Mouse (Mus musculus) midbrain, embryonic 14.5 days (tissue): ENCODE measurements around the gene Gpatch8. TPM values are rescaled to one million over a fixed set of nuclear protein-coding genes. Genes with fewer than 3 reads are reported as not detected.

Experiments
- ATAC-seq: fragments of 200-750 bp; cut with Nextera tagmentation; 2 replicates; pipeline ENCODE4 v1.8.0; 2017; ENCODE audit warnings: moderate number of reproducible peaks, moderate library complexity; ENCODE audit not compliant: low FRiP score, low TSS enrichment
- DNase-seq: peaks from one replicate; pipeline ENCODE4 v3.0.0-alpha.2; 2015
- H3K27ac ChIP-seq: fragments of 300-500 bp; sonication (generic); replicated peaks from 2 replicates; pipeline ENCODE4 v1.5.1; 2014; ENCODE audit warnings: mild to moderate bottlenecking, low read depth, low read length, moderate library complexity
- H3K27me3 ChIP-seq: fragments of 300-500 bp; sonication (generic); 2 replicates; pipeline ENCODE4 v1.6.1; 2014; ENCODE audit warnings: low read length, control low read depth, mixed read lengths; ENCODE audit not compliant: control insufficient read depth, insufficient read depth
- H3K36me3 ChIP-seq: fragments of 300-500 bp; sonication (generic); 2 replicates; pipeline ENCODE4 v1.6.1; 2014; ENCODE audit warnings: low read length, control low read depth; ENCODE audit not compliant: control insufficient read depth, insufficient read depth
- H3K4me1 ChIP-seq: fragments of 300-500 bp; sonication (generic); 2 replicates; pipeline ENCODE4 v1.6.1; 2014; ENCODE audit warnings: mild to moderate bottlenecking, antibody characterized with exemption, low read length, control low read depth; ENCODE audit not compliant: control insufficient read depth, insufficient read depth
- H3K4me2 ChIP-seq: fragments of 300-500 bp; sonication (generic); 2 replicates; pipeline ENCODE4 v1.6.1; 2014; ENCODE audit warnings: mild to moderate bottlenecking, low read length, moderate library complexity
- H3K4me3 ChIP-seq: fragments of 300-500 bp; sonication (generic); replicated peaks from 2 replicates; pipeline ENCODE4 v1.5.1; 2014; ENCODE audit warnings: low read depth, low read length
- H3K9ac ChIP-seq: fragments of 300-500 bp; sonication (generic); replicated peaks from 2 replicates; pipeline ENCODE4 v1.6.1; 2014; ENCODE audit warnings: mild to moderate bottlenecking, low read length, moderate library complexity
- H3K9me3 ChIP-seq: fragments of 300-500 bp; sonication (generic); 2 replicates; pipeline ENCODE4 v1.6.1; 2016; ENCODE audit warnings: low read length, control low read depth, mixed read lengths; ENCODE audit not compliant: control insufficient read depth
- WGBS: fragments of 180-500 bp; shearing (Covaris S2); extraction: QIAGEN DNeasy Blood & Tissue Kit; methylation state at CpG from one replicate; pipeline ENCODE4 v1.1.7; 2014; 5-methylcytosine and 5-hydroxymethylcytosine counted together
- polyA plus RNA-seq: library from polyadenylated mRNA; unstranded; fragments of >200 nt; fragmentation: Nextera tagmentation; extraction: Ambion mirVana; gene quantifications from 2 replicates; pipeline ENCODE4 v1.2.1, GENCODE M21; 2014

The Gpatch8 gene
- polyA plus RNA-seq, 1 experiment from 2014 or later, result 58.4 TPM

GRCm38 (mm10) chr11:102460541-102460940 is 95.7 kb downstream of the Gpatch8 start:
- Histone ChIP-seq H3K27ac (no peak overlapping the region), H3K4me2 (no peak overlapping the region), H3K36me3 (no peaks in the 10 kb centered on the region), H3K4me1 (peaks cover 2% of the 10 kb centered on the region; the same call in 1 of the 2 replicates), H3K9me3 (no peaks in the 10 kb centered on the region), H3K27me3 (peaks cover 8% of the 10 kb centered on the region; the same call in 1 of the 2 replicates), H3K9ac (no peak overlapping the region), H3K4me3 (no peak overlapping the region)
- whole genome bisulfite sequencing, result 57% methylated on average over 16 of the region's 16 CpGs
- ATAC-seq (no peak), DNase-seq (no peak)

- H3K27ac ChIP-seq, result no peak overlapping the region; the same call in 1 of the 2 replicates
- ATAC-seq (peak; percentile 87), DNase-seq (peak; percentile 90)
- H3K4me1 ChIP-seq, result peaks cover 5% of the 10 kb centered on the region; the same call in 1 of the 2 replicates
- H3K9me3 ChIP-seq, result no peaks in the 10 kb centered on the region
- H3K4me2 ChIP-seq, result peak overlapping the region; percentile 68
- under 1% methylated on average over 40 of the region's 40 CpGs for WGBS
- H3K9ac ChIP-seq, result peak overlapping the region; percentile 48
- peaks cover 8% of the 10 kb centered on the region; the same call in 1 of the 2 replicates for H3K27me3 ChIP-seq
- H3K36me3 ChIP-seq, result no peaks in the 10 kb centered on the region
- peak overlapping the region; percentile 43 for H3K4me3 ChIP-seq
Measured at GRCm38 (mm10) chr11:102455740-102456396, 100.3 kb downstream of the Gpatch8 start.

GRCm38 (mm10) chr11:102453131-102453530 is 103.1 kb downstream of the Gpatch8 start:
- H3K9me3 ChIP-seq, result no peaks in the 10 kb centered on the region
- DNase-seq, result no peak
- no peak overlapping the region for H3K4me2 ChIP-seq
- no peak overlapping the region for H3K27ac ChIP-seq
- H3K4me1 ChIP-seq, result peaks cover 5% of the 10 kb centered on the region
- no peak for ATAC-seq
- no peaks in the 10 kb centered on the region for H3K36me3 ChIP-seq
- H3K27me3 ChIP-seq, result peaks cover 8% of the 10 kb centered on the region; the same call in 1 of the 2 replicates
- H3K9ac ChIP-seq, result no peak overlapping the region
- no peak overlapping the region for H3K4me3 ChIP-seq
- 18% methylated on average over 10 of the region's 10 CpGs for WGBS

- DNase-seq, result no peak
- WGBS, result 38% methylated on average over 17 of the region's 17 CpGs
Measured at GRCm38 (mm10) chr11:102449043-102450008, 106.9 kb downstream of the Gpatch8 start.

GRCm38 (mm10) chr11:102448327-102448726 is 107.9 kb downstream of the Gpatch8 start:
- Histone ChIP-seq H3K4me1 (peaks cover 30% of the 10 kb centered on the region), H3K27me3 (no peaks in the 10 kb centered on the region), H3K9me3 (no peaks in the 10 kb centered on the region), H3K9ac (no peak overlapping the region), H3K27ac (no peak overlapping the region), H3K4me3 (no peak overlapping the region), H3K36me3 (peaks cover 8% of the 10 kb centered on the region), H3K4me2 (no peak overlapping the region)
- DNase-seq (no peak), ATAC-seq (no peak)
- WGBS, result 12% methylated on average over 8 of the region's 8 CpGs

More at GRCm38 (mm10) chr11:102449043-102450008, 106.9 kb downstream of the Gpatch8 start:
- no peak overlapping the region for H3K4me2 ChIP-seq
- H3K4me3 ChIP-seq, result no peak overlapping the region
- ATAC-seq, result no peak
- no peaks in the 10 kb centered on the region for H3K36me3 ChIP-seq
- H3K9ac ChIP-seq, result no peak overlapping the region
- no peaks in the 10 kb centered on the region for H3K27me3 ChIP-seq
- H3K27ac ChIP-seq, result no peak overlapping the region
- peaks cover 24% of the 10 kb centered on the region for H3K4me1 ChIP-seq
- H3K9me3 ChIP-seq, result no peaks in the 10 kb centered on the region

GRCm38 (mm10) chr11:102447497-102447896 is 108.7 kb downstream of the Gpatch8 start, which contains the start of gene Fam171a2:
Fam171a2 (minus strand) TSS chr11:102447682.
- no peaks in the 10 kb centered on the region for H3K27me3 ChIP-seq
- H3K9ac ChIP-seq, result peak within 1 kb of the TSS; percentile 100
- H3K27ac ChIP-seq, result peak within 1 kb of the TSS; percentile 98
- H3K4me3 ChIP-seq, result peak within 1 kb of the TSS; percentile 100
- H3K4me1 ChIP-seq, result peaks cover 30% of the 10 kb centered on the region
- H3K4me2 ChIP-seq, result peak within 1 kb of the TSS; percentile 67
- ATAC-seq (peak; percentile 82), DNase-seq (peak; percentile 93)
- H3K9me3 ChIP-seq, result no peaks in the 10 kb centered on the region
- peaks cover 15% of the 10 kb centered on the region for H3K36me3 ChIP-seq
- under 1% methylated on average over 35 of the region's 40 CpGs for WGBS

- Histone ChIP-seq H3K9me3 (no peaks in the 10 kb centered on the region), H3K4me3 (peak overlapping the region; percentile 100), H3K4me1 (peaks cover 30% of the 10 kb centered on the region), H3K27ac (peak overlapping the region; percentile 98), H3K27me3 (no peaks in the 10 kb centered on the region), H3K36me3 (peaks cover 19% of the 10 kb centered on the region), H3K9ac (peak overlapping the region; percentile 100), H3K4me2 (peak overlapping the region; percentile 67)
- peak; percentile 81 for DNase-seq
- WGBS, result under 1% methylated on average over 49 of the region's 49 CpGs
- peak; percentile 66 for ATAC-seq
Measured at GRCm38 (mm10) chr11:102446581-102447461, 109.4 kb downstream of the Gpatch8 start.

GRCm38 (mm10) chr11:102445891-102446361 is 110.3 kb downstream of the Gpatch8 start:
- peak; percentile 82 for DNase-seq
- no peaks in the 10 kb centered on the region for H3K27me3 ChIP-seq

More at GRCm38 (mm10) chr11:102445891-102446361, 110.3 kb downstream of the Gpatch8 start:
- whole genome bisulfite sequencing, result 22% methylated on average over 7 of the region's 7 CpGs
- peaks cover 28% of the 10 kb centered on the region for H3K36me3 ChIP-seq
- H3K9ac ChIP-seq, result peak overlapping the region; percentile 100
- no peak for ATAC-seq
- peak overlapping the region; percentile 98 for H3K27ac ChIP-seq
- peaks cover 30% of the 10 kb centered on the region for H3K4me1 ChIP-seq
- H3K4me2 ChIP-seq, result peak overlapping the region; percentile 67
- peak overlapping the region; percentile 100 for H3K4me3 ChIP-seq
- no peaks in the 10 kb centered on the region for H3K9me3 ChIP-seq
